Mouse (Mus musculus) neural tube, postnatal 0 days (tissue): ENCODE results near the gene Mavs. TPM values are rescaled to one million over a fixed set of nuclear protein-coding genes. Genes with fewer than 3 reads are reported as not detected.

Experiments used
- microRNA-seq: library from miRNA; unstranded; fragments of <30 nt; microRNA quantifications from one replicate; pipeline ENCODE4, GENCODE M21; 2016
- polyA plus RNA-seq: library from polyadenylated mRNA; unstranded; fragments of >200 nt; fragmentation: Nextera tagmentation; extraction: Ambion mirVana; gene quantifications from 2 replicates; pipeline ENCODE4 v1.2.1, GENCODE M21; 2015

Gene Mavs
- 8.2 and 8.6 TPM in 2 replicates for polyA plus RNA-seq

GRCm38 (mm10) chr2:131233307-131234126 is at the start of gene Mavs:
Mavs (plus strand) TSS chr2:131234063.

GRCm38 (mm10) chr2:131186771-131187601 is 46.9 kb upstream of the Mavs start, which contains the start of the genes Cdc25b and Spef1:
Cdc25b (plus strand) TSS chr2:131186949.
Spef1 (minus strand) TSS chr2:131187282.

GRCm38 (mm10) chr2:131206778-131207177 is 27.1 kb upstream of the Mavs start, which contains the start of gene Ap5s1:
Ap5s1 (plus strand) TSS chr2:131207078.

GRCm38 (mm10) chr2:131262213-131262672 is 28.4 kb downstream of the Mavs start, which contains the start of gene Pank2:
Pank2 (plus strand) TSS chr2:131262495.

Small RNAs within 50 kb of the gene (microRNA-seq; reads per million reads assigned to microRNA genes)
- gene Mir103-2 = 58.6 reads per million, percentile 37 among the genes with 10 or more reads in this experiment

Other genes with a start within 250 kb of the Mavs start
- 71.0 and 82.5 TPM in 2 replicates for gene Gfra4, start 191.0 kb upstream of the Mavs start, polyA plus RNA-seq
- gene Adam33, start 170.2 kb upstream of the Mavs start, polyA plus RNA-seq = 2.9 and 4.2 TPM in 2 replicates
- gene Siglec1, start 147.3 kb upstream of the Mavs start, polyA plus RNA-seq = 0.37 and 0.43 TPM in 2 replicates
- 4.4 and 5.4 TPM in 2 replicates for gene Hspa12b, start 106.8 kb upstream of the Mavs start, polyA plus RNA-seq
- not detected in 2 replicates for gene Gm11037, start 100.6 kb upstream of the Mavs start, polyA plus RNA-seq
- 83.6 and 85.1 TPM in 2 replicates for gene 1700037H04Rik, start 74.0 kb upstream of the Mavs start, polyA plus RNA-seq
- gene Cenpb, start 54.0 kb upstream of the Mavs start, polyA plus RNA-seq = 14.7 and 16.1 TPM in 2 replicates
- gene Cdc25b, start 47.1 kb upstream of the Mavs start, polyA plus RNA-seq = 16.1 and 17.3 TPM in 2 replicates
- 6.7 and 7.4 TPM in 2 replicates for gene Spef1, start 46.8 kb upstream of the Mavs start, polyA plus RNA-seq
- 34.8 and 37.2 TPM in 2 replicates for gene Ap5s1, start 27.0 kb upstream of the Mavs start, polyA plus RNA-seq
- 25.6 and 27.7 TPM in 2 replicates for gene Pank2, start 28.4 kb downstream of the Mavs start, polyA plus RNA-seq
- gene Rnf24, start 118.8 kb downstream of the Mavs start, polyA plus RNA-seq = 9.3 and 10.3 TPM in 2 replicates